Mouse (Mus musculus) ES-Bruce4 (cell line): ENCODE results near the gene Klk4.

Source experiments
- CTCF ChIP-seq: IDR thresholded peaks from one replicate; pipeline ENCODE4 v1.8.1; 2011; ENCODE audit warnings: low read depth, low read length
- EP300 ChIP-seq: IDR thresholded peaks from 2 replicates; pipeline ENCODE4 v1.6.1; 2011; ENCODE audit warnings: low read depth, low read length; ENCODE audit not compliant: insufficient read depth
- POLR2A ChIP-seq: IDR thresholded peaks from one replicate; pipeline ENCODE4 v1.8.1; 2011; ENCODE audit warnings: low read length; ENCODE audit not compliant: insufficient read depth

GRCm38 (mm10) chr7:43921087-43921486, 40.1 kb downstream of the Klk4 start:
- TF ChIP-seq CTCF (no peak), POLR2A (no peak), EP300 (no peak)
